Mouse (Mus musculus) heart, postnatal 25 days (tissue): Measurements from ENCODE around the gene Il1rl2. TPM values are rescaled to one million over a fixed set of nuclear protein-coding genes. Genes with fewer than 3 reads are reported as not detected.

Experiments
- DNase-seq: peaks from one replicate; pipeline ENCODE4 v3.0.0; 2022; ENCODE audit warnings: low spot score
- intact Hi-C: fragments of 180-260 bp; cut with DNase I; formaldehyde crosslinking; loops from one replicate; pipeline ENCODE4 v1.15.1; 2025
- total RNA-seq, 2 experiments: library from RNA; stranded (reverse); gene quantifications; 2 replicates each; pipeline ENCODE4 v1.2.3; 2021

The Il1rl2 gene
- total RNA-seq, 2 experiments from 2014 or later: 1.4 to 2.2 TPM

DNA sequence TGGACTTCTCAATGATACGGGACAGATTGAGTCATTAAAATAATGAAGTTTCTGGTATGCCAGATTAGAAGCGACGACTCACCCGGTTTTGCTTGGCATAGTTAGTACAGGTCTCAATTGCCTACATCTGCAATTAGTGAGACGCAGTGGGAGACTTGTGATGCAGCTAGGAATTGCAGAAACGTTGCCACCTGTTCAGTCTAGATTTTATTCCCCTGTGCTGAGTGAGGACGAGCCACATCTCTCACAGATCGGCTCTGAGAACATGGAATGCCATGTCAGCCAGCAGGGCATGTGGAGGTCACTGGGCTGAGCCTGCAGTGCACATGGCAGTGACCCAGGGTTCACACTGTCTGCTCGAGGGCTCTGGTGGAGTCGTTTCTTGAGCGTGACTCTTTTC is 38.4 kb downstream of the Il1rl2 start:
- intact Hi-C loops: no loop called here
- no peak for DNase-seq

DNA sequence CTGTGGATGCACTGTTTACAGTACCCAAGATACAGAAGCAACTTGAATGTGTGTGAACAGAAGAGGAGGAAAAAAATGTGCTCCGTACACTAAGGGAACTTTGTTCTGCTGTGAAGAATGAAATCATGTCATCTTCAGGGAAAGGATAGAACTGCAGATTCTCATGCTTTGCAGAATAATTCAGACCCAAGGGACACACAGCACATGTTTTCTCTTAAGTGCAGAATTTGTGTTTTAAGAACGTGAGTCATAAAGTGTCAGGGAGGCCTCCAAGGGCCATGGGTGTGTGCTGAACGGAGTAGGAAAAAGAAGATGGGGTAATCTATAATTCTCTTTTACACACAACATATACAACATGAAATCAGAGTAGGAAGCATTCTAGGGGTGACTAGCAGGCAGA is 48.5 kb downstream of the Il1rl2 start:
- intact Hi-C loops: no loop called here
- no peak for DNase-seq

DNA sequence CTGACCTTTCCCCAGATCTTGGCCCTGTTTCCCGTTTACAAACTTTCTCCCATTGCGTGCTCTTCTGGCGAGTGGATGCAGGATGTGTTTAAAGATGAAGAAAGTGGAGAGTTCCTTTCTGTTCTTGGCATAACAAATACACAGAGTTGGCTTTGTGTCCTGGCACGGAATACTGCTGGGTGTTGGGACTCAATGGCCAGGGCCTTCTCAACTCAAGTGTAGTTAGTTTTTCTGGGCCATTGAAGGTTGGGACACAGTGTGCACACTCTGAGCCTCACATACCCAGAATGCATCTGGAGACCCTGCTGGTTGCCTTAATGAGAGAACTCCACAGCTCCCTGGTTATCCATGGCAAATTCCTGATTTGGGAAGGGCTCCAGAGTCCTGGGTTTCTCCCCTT is 50.7 kb downstream of the Il1rl2 start:
- peak; percentile 53 for DNase-seq
- intact Hi-C loops: loop anchor here (5.0 kb wide), 2 partner anchors 83 to 153 kb away; no protein-coding TSS in a partner anchor

DNA sequence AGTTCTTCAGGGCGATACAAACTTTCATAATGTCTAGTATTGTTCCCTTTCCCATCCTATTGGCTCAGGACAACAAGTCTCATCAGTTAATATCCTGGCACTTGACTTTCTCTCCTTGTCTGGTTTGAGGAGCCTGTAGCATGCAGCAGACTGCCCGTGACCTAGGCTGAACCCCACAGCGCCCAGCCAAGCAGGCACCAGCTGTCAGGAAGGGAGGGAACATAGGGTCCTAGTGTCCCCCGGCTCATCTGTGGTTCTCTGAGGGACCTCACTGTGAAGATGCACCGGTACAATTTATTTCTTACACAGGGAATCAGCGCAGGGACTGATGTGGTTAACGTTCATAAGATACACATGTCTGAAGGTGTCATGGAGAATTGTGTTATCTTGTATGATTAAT is 52.3 kb downstream of the Il1rl2 start:
- no peak for DNase-seq
- intact Hi-C loops: loop anchor here (2.0 to 5.0 kb wide), 3 partner anchors 84 to 376 kb away; no protein-coding TSS in a partner anchor

DNA sequence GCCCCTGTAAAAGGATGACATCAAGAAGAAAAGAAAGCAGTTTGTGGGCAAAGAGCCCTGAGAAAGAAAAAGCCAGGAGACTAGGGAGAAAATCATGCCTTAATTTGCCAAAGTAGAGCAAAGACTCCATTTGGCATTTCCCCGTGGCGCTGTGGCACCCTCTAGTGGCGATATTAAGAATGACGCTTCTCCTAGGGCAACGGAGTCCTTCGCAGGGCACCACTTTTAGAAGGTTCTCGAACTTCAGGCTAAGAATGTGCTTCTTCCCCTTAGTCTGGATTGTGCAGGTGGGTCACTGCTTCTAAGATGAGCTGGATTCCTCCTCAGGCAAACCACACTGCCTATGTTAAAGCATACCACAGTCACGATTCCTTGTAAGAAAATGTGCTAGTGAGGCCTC is 54.4 kb downstream of the Il1rl2 start:
- DNase-seq: no peak

DNA sequence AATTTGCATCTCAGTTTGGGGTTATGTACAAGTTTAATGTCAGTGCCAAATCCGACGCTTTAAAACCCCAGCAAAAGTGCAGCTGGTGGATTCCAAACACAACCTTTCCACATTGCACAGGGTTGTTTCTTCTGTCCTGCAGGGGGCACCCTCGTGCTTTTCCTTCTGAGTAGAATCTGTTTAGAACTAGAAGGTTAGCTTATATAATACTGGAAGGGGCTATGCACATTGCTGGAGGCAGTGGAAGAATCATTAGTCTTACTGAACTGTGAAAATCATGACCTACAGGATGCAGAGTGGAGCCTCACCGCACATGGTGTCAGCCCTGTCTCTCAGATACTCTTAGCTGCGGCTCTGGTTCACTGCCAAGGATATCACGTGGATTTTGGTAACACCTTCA is 55.7 kb downstream of the Il1rl2 start:
- no peak for DNase-seq
- intact Hi-C loops: loop anchor here (2.0 kb wide), 1 partner anchor 163 kb away; no protein-coding TSS in a partner anchor

More for the DNA sequence above, 54.4 kb downstream of the Il1rl2 start:
- intact Hi-C loops: loop anchor here (1.0 to 5.0 kb wide), 3 partner anchors 86 to 263 kb away; no protein-coding TSS in a partner anchor

DNA sequence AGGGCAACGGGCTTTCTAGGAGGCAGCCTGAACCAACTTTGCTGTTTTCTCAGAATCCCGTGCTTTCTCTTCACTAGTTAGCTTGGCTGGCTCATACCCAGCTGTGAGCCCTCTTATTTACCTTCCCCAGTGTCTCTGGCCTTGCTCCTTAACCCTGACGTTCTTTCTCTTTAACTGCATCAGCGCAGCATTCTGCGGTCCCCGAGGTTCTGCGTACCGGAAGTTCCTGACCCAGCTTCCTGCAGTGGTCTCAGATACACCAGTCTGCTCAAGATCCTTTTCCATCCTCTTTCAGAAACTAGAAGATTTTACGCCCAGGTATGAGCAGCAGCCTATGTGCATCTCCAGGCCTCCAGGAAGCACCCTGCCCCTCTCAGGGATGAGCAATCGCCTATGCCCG is 56.6 kb downstream of the Il1rl2 start:
- no peak for DNase-seq
- intact Hi-C loops: loop anchor here (2.0 kb wide), 1 partner anchor 162 kb away; no protein-coding TSS in a partner anchor

GRCm38 (mm10) chr1:40382841-40383240 is 58.4 kb downstream of the Il1rl2 start:
- intact Hi-C loops: no loop called here
- no peak for DNase-seq

GRCm38 (mm10) chr1:40384931-40385545 is 60.6 kb downstream of the Il1rl2 start:
- no peak for DNase-seq
- intact Hi-C loops: no loop called here

DNA sequence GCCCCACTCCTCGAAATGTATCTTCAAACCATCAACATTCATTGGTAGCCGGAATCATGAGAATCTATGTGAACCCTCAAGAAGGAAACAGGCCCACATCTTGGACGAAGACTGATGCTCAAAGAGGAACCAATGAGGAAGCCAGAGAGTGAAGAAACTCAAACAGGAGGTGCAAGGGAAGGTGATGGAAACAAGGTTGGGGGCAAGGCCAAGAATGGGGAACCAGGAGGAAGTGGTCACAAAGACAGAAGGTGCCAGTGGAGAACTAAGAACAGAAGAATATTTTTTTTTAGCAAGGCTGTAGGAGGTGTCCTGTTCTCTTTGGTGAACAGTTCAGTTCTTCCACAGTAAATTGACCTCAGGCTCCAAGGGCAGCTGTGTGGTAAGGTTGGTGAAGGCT is 67.0 kb downstream of the Il1rl2 start:
- DNase-seq: no peak
- intact Hi-C loops: no loop called here

DNA sequence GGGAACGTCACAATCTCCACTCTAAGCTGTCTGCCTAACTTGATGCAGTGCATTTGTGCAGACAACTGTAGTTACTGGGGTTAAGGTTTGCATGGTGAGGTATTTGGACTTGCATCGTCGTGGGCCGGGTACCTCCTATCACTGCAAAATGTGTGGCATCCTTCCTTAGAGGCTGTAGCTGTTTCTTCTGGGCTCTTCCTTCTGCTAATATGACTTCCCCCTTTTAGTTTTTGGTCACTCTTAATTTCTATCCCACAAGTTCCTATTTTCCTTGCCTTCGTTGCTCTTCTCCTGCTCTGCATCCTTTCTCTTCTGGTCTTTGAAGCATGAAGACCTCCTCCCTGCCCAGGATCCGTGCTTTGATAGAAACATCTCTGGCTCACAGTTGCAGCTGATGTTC is 68.1 kb downstream of the Il1rl2 start:
- DNase-seq: no peak
- intact Hi-C loops: no loop called here

DNA sequence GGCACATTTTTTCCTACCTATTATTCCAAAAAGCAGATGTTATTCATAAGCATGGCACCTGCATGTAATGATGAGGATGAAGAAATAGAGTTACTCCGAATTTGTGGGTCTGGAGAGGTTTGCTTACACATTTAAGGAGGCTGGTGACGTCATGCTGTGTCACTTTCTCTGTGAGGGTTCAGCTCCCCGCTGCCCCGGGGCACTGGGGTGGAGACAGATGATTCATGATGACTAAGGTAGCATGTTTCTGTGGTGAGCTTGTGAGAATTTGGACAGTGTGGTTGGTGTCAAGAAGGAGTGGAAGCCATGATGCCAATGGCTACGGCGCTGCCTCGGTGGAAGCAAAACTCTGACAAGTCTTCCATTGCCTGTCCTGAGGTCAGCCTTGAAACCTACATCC is 68.8 kb downstream of the Il1rl2 start:
- DNase-seq: no peak
- intact Hi-C loops: no loop called here

DNA sequence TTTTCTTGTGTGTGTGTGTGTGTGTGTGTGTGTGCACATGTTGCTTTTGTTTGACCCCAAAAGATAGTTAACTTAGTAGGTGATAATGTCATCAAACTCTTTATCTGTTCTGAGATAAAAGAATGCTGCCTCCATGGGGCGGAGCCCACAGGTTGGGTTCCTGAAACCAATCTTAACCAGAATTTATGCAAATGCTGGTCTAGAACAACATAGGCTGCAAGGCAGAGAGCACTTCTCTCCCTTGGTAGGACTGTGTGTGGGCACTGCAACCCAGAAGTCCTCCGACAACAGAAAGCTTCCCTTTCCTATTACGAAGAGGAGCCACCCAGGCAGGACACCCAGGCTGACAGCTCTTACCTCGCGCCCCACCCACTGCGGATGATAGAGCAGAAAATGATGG is 75.2 kb downstream of the Il1rl2 start:
- intact Hi-C loops: no loop called here
- no peak for DNase-seq

GRCm38 (mm10) chr1:40404682-40405081 is 80.3 kb downstream of the Il1rl2 start:
- intact Hi-C loops: no loop called here
- no peak for DNase-seq

GRCm38 (mm10) chr1:40409882-40410281 is 85.5 kb downstream of the Il1rl2 start:
- intact Hi-C loops: no loop called here
- DNase-seq: no peak

DNA sequence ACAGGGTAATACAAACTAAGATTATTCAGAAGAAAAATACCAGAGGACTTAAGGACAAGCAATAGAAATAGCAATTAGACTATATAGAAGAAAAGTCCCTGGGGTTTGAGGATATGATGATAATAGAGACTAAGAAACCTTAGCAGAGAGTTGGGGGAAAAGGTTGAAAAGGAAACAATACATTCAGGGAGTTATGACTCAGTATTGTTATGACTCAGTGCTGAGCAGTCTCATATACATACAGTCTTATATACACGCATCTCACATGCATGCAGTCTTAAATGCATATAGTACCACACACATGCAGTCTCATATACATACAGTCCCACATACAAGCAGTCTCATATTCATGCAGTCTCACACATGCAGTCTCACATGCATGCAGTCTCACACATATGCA is 88.6 kb downstream of the Il1rl2 start:
- no peak for DNase-seq
- intact Hi-C loops: no loop called here

- intact Hi-C loops: no loop called here
- DNase-seq: no peak
Measured at GRCm38 (mm10) chr1:40414276-40414675, 89.9 kb downstream of the Il1rl2 start.

- no peak for DNase-seq
- intact Hi-C loops: no loop called here
Measured at GRCm38 (mm10) chr1:40414863-40415656, 90.7 kb downstream of the Il1rl2 start.

DNA sequence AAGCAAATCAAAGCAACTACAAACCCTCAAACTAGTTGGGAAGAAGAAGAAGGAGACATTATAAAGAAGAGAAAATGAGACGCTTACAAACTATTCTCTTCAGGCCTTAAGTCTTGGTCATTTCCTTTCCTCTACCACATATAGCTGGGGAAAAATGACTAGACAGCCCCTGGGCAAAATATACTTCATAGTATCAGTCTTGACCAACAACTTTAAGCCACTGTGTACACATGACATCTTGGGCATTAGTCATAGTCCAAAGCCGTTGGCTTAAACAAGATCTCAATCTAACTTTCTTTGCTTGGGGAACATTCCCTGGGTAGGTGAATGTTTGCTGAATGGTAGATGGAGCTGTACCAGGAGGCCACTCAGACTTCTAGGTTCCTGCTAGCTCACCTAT is 92.6 kb downstream of the Il1rl2 start:
- intact Hi-C loops: no loop called here
- no peak for DNase-seq
